Mouse (Mus musculus) lung, postnatal 0 days (tissue): ENCODE data around the gene Tmem185b.
A peak's percentile ranks its signal among the peaks of the same experiment; 100 is the strongest.

Experiments
- CTCF ChIP-seq: IDR thresholded peaks from 2 replicates; pipeline ENCODE4 v1.5.1; 2016; ENCODE audit warnings: antibody characterized with exemption, mild to moderate bottlenecking
- EP300 ChIP-seq: IDR thresholded peaks from 2 replicates; pipeline ENCODE4 v1.6.1; 2016; ENCODE audit warnings: antibody characterized with exemption, mild to moderate bottlenecking, control low read depth

- TF ChIP-seq CTCF (peak; percentile 56), EP300 (no peak)
These were observed 44.6 kb upstream of the Tmem185b start for GRCm38 (mm10) chr1:119481205-119481932.
